Mouse (Mus musculus): ENCODE results near the gene Rpa1. TPM values are rescaled to one million over a fixed set of nuclear protein-coding genes. Genes with fewer than 3 reads are reported as not detected.
A peak's percentile ranks its signal among the peaks of the same experiment; 100 is the strongest.

Rpa1 gene
- polyA plus RNA-seq, 1 experiment from 2014 or later = 99.6 TPM

- no peaks in the 10 kb centered on the region for H3K36me3 ChIP-seq (ENCODE audit: poor library complexity, severe bottlenecking)
- H3K9me3 ChIP-seq (replicated peaks) = no peaks in the 10 kb centered on the region
- peaks cover 30% of the 10 kb centered on the region for H3K4me1 ChIP-seq
- no peak for ATAC-seq
- WGBS = 90% methylated on average over 4 of the region's 4 CpGs
- H3K4me2 ChIP-seq = no peak overlapping the region
- H3K27ac ChIP-seq = no peak overlapping the region
- no peak overlapping the region for H3K9ac ChIP-seq
- peaks cover 16% of the 10 kb centered on the region; the same call in 1 of the 2 replicates for H3K27me3 ChIP-seq
- H3K4me3 ChIP-seq = no peak overlapping the region
Measured at GRCm38 (mm10) chr11:75269213-75269612, 78.9 kb downstream of the Rpa1 start.

DNA sequence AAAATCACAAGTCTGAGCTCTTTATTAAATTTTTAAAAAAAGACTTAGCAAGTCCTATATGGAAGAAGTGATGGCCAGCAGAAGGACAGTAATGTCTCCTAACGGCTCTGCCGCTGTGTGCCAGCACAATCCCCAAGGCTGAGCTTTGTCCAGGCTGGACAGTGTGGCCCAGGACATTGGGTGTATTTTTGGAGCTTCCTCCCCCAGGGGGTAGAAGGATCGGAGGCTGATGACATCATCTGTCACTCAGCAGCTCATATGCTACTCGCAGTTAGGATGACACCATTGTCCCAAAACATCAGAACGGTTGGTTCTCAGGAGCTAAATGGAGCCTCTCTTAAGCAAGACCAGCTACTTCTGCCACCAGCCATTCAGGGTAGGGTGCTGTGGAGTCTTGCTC lies 79.6 kb downstream of the Rpa1 start:
- H3K4me1 ChIP-seq = peaks cover 34% of the 10 kb centered on the region
- no peak for ATAC-seq
- H3K9me3 ChIP-seq (replicated peaks) = no peaks in the 10 kb centered on the region
- no peaks in the 10 kb centered on the region for H3K36me3 ChIP-seq (ENCODE audit: poor library complexity, severe bottlenecking)
- 79% methylated on average over 5 of the region's 5 CpGs for WGBS
- H3K27me3 ChIP-seq = peaks cover 16% of the 10 kb centered on the region; the same call in 1 of the 2 replicates
- H3K27ac ChIP-seq = no peak overlapping the region
- no peak overlapping the region for H3K9ac ChIP-seq
- H3K4me2 ChIP-seq = no peak overlapping the region
- no peak overlapping the region for H3K4me3 ChIP-seq

DNA sequence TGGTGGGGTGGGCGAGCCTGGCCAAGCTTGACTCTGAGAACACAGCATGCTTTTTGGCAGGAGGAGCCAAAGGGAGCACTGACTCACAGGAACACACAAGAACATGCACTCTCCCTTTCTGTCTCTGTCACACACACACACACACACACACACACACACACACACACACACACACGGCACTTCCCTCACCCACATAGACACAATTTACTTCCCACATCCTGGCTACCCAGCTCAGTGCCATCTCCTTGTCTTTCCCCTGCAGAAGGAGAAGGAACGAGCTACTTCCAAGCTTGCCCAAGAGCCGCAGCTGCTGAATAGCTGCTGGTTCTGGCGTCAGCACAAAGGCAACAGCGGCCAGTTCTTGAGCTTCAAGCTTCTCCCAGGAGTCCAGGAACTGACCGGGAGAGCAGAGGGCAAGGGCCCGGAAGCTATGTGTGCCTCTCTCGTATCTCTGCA lies 80.3 kb downstream of the Rpa1 start:
- Histone ChIP-seq H3K27ac (no peak overlapping the region), H3K4me1 (peaks cover 34% of the 10 kb centered on the region), H3K9me3 (replicated peaks) (no peaks in the 10 kb centered on the region), H3K27me3 (peaks cover 16% of the 10 kb centered on the region; the same call in 1 of the 2 replicates), H3K9ac (no peak overlapping the region), H3K4me2 (no peak overlapping the region), H3K4me3 (no peak overlapping the region), H3K36me3 (ENCODE audit: poor library complexity, severe bottlenecking) (no peaks in the 10 kb centered on the region)
- ATAC-seq = no peak
- 60% methylated on average over 9 of the region's 9 CpGs for WGBS

DNA sequence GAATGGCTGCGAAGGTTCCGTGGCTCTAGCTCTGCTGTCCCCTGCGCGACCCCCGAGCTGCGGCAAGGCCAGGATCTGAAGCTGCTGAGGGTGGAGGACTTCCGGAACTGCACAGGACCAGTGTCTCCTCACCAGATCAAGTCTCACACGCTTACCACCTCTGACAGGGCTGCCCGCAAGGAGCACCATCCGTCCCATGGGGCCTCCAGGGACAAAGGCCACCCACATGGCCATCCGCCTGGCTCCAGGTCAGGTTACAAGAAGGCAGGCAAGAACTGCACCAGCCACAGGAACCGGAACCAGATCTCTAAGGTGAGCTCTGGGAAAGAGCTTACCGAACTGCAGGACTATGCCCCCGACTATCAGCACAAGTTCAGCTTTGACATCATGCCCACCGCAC lies 82.6 kb downstream of the Rpa1 start:
- no peak overlapping the region for H3K4me2 ChIP-seq
- H3K27ac ChIP-seq = no peak overlapping the region
- H3K4me1 ChIP-seq = peaks cover 38% of the 10 kb centered on the region
- ATAC-seq = no peak
- no peak overlapping the region for H3K4me3 ChIP-seq
- H3K27me3 ChIP-seq = peaks cover 14% of the 10 kb centered on the region; the same call in 1 of the 2 replicates
- H3K9me3 ChIP-seq (replicated peaks) = no peaks in the 10 kb centered on the region
- H3K36me3 ChIP-seq (ENCODE audit: poor library complexity, severe bottlenecking) = no peaks in the 10 kb centered on the region
- 64% methylated on average over 15 of the region's 15 CpGs for WGBS
- no peak overlapping the region for H3K9ac ChIP-seq

- WGBS = 89% methylated on average over 6 of the region's 6 CpGs
- Histone ChIP-seq H3K4me2 (no peak overlapping the region), H3K9ac (no peak overlapping the region; the same call in 1 of the 2 replicates), H3K27ac (0 out of 2 replicates have a peak overlapping the region, but pooled peaks have one; percentile 17), H3K27me3 (peaks cover 13% of the 10 kb centered on the region; the same call in 1 of the 2 replicates), H3K36me3 (ENCODE audit: poor library complexity, severe bottlenecking) (no peaks in the 10 kb centered on the region), H3K9me3 (replicated peaks) (no peaks in the 10 kb centered on the region), H3K4me3 (no peak overlapping the region), H3K4me1 (peaks cover 42% of the 10 kb centered on the region)
- no peak for ATAC-seq
Measured at GRCm38 (mm10) chr11:75264550-75264949, 83.6 kb downstream of the Rpa1 start.

GRCm38 (mm10) chr11:75263964-75264312 lies 84.2 kb downstream of the Rpa1 start:
- Histone ChIP-seq H3K9me3 (replicated peaks) (no peaks in the 10 kb centered on the region), H3K27ac (0 out of 2 replicates have a peak overlapping the region, but pooled peaks have one; percentile 17), H3K27me3 (peaks cover 13% of the 10 kb centered on the region; the same call in 1 of the 2 replicates), H3K9ac (no peak overlapping the region), H3K4me3 (no peak overlapping the region), H3K36me3 (ENCODE audit: poor library complexity, severe bottlenecking) (no peaks in the 10 kb centered on the region), H3K4me1 (peaks cover 42% of the 10 kb centered on the region), H3K4me2 (no peak overlapping the region)
- WGBS = 26% methylated on average over 6 of the region's 6 CpGs
- peak; percentile 55 for ATAC-seq

DNA sequence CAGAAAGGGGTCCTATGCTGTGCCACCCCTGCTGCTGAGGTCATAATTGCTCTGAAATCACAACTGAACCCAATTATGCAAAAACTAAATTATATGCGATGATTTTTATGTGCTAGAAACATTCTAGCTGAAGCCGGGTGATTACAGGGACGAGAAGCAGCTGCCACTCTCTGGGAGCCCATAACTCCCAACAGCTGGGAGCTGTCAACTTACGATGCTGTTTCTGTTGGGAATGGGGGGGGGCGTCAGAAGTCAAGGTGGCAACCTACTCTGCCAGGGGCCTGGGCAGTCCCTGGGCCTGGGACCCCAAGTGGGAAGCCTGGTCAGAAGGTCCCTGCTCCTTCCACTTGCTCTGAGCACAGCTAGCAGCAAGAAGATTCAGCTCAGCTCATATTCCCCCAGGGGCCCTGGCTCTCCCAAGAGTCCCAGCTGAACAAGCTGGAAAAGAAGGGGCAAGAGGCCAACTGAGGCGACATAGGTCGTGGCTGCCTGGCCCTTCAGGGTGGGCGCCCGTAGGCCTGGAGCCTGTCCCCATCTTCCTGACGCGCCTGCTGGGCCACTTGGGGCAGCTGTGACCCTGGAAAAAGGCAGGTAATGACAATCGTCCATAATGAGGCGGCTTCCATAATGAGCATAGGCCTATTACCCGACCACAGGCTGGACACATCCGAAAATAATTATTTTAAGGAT lies 84.7 kb downstream of the Rpa1 start:
- Histone ChIP-seq H3K27ac (peak overlapping the region; percentile 68), H3K4me2 (no peak overlapping the region), H3K4me1 (peaks cover 42% of the 10 kb centered on the region), H3K9me3 (replicated peaks) (no peaks in the 10 kb centered on the region), H3K9ac (no peak overlapping the region), H3K4me3 (no peak overlapping the region), H3K36me3 (ENCODE audit: poor library complexity, severe bottlenecking) (no peaks in the 10 kb centered on the region), H3K27me3 (peaks cover 13% of the 10 kb centered on the region; the same call in 1 of the 2 replicates)
- ATAC-seq = peak; percentile 44
- WGBS = 31% methylated on average over 15 of the region's 15 CpGs

DNA sequence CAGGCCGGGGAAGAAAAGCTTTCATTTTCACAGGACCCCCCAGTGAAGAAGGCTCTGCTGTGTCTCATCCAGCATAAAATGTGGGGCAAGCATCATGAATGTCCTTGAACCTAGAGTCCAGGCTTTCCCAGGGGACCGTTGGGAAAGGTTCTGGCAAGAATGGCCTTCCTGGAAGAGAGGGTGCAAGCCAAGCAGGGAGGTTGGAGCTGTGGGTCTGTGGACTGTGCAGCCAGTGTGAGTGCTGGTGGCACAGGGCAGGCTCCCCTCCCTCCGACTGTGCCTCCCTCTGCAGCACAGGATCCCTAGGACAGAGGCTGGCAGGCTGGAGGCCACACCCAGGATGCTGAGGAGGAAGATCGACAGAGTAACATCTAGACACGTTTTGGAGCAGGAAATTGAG lies 85.3 kb downstream of the Rpa1 start:
- WGBS = 56% methylated on average over 5 of the region's 5 CpGs
- Histone ChIP-seq H3K4me1 (peaks cover 42% of the 10 kb centered on the region), H3K9ac (no peak overlapping the region), H3K36me3 (ENCODE audit: poor library complexity, severe bottlenecking) (no peaks in the 10 kb centered on the region), H3K4me3 (no peak overlapping the region), H3K27me3 (peaks cover 13% of the 10 kb centered on the region; the same call in 1 of the 2 replicates), H3K27ac (peak overlapping the region; percentile 68), H3K9me3 (replicated peaks) (no peaks in the 10 kb centered on the region), H3K4me2 (no peak overlapping the region)
- ATAC-seq = 0 out of 2 replicates have a peak, but pooled peaks have one; percentile 5

GRCm38 (mm10) chr11:75262181-75262580 lies 85.9 kb downstream of the Rpa1 start:
- Histone ChIP-seq H3K27me3 (peaks cover 13% of the 10 kb centered on the region; the same call in 1 of the 2 replicates), H3K4me2 (no peak overlapping the region), H3K27ac (0 out of 2 replicates have a peak overlapping the region, but pooled peaks have one; percentile 21), H3K9ac (no peak overlapping the region), H3K9me3 (replicated peaks) (no peaks in the 10 kb centered on the region), H3K36me3 (ENCODE audit: poor library complexity, severe bottlenecking) (no peaks in the 10 kb centered on the region), H3K4me1 (peaks cover 42% of the 10 kb centered on the region), H3K4me3 (no peak overlapping the region)
- 85% methylated on average over 3 of the region's 3 CpGs for WGBS
- no peak for ATAC-seq

DNA sequence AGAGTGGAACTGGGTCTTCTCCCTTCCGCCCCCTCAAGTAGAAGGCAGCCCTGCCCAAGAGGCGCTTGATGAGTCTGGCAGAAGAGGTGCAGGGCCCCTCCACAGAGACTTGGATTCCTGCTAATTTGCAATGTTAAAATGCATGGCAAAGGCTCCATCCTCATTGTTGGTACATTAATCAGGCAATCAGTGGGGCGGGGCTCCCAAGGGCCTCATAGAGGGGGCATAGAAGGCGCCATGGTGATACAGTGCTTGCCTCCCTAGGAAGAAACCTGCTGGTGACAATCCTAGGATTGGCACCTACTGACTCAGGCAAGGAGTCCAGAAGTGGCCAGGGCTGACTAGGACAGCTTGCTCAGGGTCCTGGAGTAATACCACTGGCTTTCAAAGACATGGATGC lies 86.4 kb downstream of the Rpa1 start:
- H3K27ac ChIP-seq = 0 out of 2 replicates have a peak overlapping the region, but pooled peaks have one; percentile 21
- H3K9me3 ChIP-seq (replicated peaks) = no peaks in the 10 kb centered on the region
- no peak overlapping the region for H3K9ac ChIP-seq
- H3K27me3 ChIP-seq = peaks cover 13% of the 10 kb centered on the region; the same call in 1 of the 2 replicates
- H3K36me3 ChIP-seq (ENCODE audit: poor library complexity, severe bottlenecking) = no peaks in the 10 kb centered on the region
- H3K4me2 ChIP-seq = no peak overlapping the region
- H3K4me1 ChIP-seq = peaks cover 42% of the 10 kb centered on the region
- no peak; the same call in 1 of the 2 replicates for ATAC-seq
- 46% methylated on average over 4 of the region's 4 CpGs for WGBS
- no peak overlapping the region for H3K4me3 ChIP-seq

DNA sequence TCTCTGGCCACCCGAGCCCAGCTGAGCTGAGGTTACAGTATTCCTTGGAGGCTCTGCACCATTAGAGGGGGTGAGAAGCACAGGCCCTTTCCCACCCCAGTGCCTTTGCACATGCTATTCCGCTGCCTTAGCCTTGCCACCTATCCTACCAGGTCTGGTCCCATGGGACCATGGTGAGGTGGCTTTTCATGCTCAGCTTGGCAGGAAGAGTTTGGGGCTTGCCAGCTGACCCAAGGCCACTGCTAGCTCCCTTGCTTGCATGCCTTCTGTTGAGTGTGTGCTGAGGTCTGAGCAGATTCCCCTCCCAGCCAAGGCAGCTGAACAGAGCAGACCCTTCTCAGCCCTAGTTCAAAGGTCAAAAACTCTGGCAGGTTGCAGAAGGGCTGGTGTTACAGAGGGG lies 87.1 kb downstream of the Rpa1 start:
- H3K4me1 ChIP-seq = peaks cover 42% of the 10 kb centered on the region
- no peaks in the 10 kb centered on the region for H3K9me3 ChIP-seq (replicated peaks)
- no peak overlapping the region for H3K4me3 ChIP-seq
- H3K9ac ChIP-seq = no peak overlapping the region
- ATAC-seq = no peak
- H3K36me3 ChIP-seq (ENCODE audit: poor library complexity, severe bottlenecking) = no peaks in the 10 kb centered on the region
- H3K4me2 ChIP-seq = no peak overlapping the region
- 88% methylated on average over 2 of the region's 2 CpGs for WGBS
- no peak overlapping the region for H3K27ac ChIP-seq
- H3K27me3 ChIP-seq = peaks cover 13% of the 10 kb centered on the region; the same call in 1 of the 2 replicates

- WGBS = 63% methylated on average over 10 of the region's 10 CpGs
- H3K4me2 ChIP-seq = no peak overlapping the region
- no peak overlapping the region for H3K27ac ChIP-seq
- peaks cover 5% of the 10 kb centered on the region; the same call in 1 of the 2 replicates for H3K27me3 ChIP-seq
- peaks cover 42% of the 10 kb centered on the region for H3K4me1 ChIP-seq
- no peak for ATAC-seq
- H3K9ac ChIP-seq = no peak overlapping the region
- H3K9me3 ChIP-seq (replicated peaks) = no peaks in the 10 kb centered on the region
- no peak overlapping the region for H3K4me3 ChIP-seq
- H3K36me3 ChIP-seq (ENCODE audit: poor library complexity, severe bottlenecking) = no peaks in the 10 kb centered on the region
Measured at GRCm38 (mm10) chr11:75259996-75260561, 88.0 kb downstream of the Rpa1 start.

Data from forebrain, embryonic 13.5 days (tissue).